Mouse (Mus musculus): ENCODE data around the gene Dynlt1b. TPM values are rescaled to one million over a fixed set of nuclear protein-coding genes. Genes with fewer than 3 reads are reported as not detected.
"Not testable (repeated sequence)": the region's sequence is repeated elsewhere in the genome, so short reads cannot be mapped to it uniquely, and the experiment has no call there.

The Dynlt1b gene
- total RNA-seq, 1 experiment from 2014 or later = 145 TPM

DNA sequence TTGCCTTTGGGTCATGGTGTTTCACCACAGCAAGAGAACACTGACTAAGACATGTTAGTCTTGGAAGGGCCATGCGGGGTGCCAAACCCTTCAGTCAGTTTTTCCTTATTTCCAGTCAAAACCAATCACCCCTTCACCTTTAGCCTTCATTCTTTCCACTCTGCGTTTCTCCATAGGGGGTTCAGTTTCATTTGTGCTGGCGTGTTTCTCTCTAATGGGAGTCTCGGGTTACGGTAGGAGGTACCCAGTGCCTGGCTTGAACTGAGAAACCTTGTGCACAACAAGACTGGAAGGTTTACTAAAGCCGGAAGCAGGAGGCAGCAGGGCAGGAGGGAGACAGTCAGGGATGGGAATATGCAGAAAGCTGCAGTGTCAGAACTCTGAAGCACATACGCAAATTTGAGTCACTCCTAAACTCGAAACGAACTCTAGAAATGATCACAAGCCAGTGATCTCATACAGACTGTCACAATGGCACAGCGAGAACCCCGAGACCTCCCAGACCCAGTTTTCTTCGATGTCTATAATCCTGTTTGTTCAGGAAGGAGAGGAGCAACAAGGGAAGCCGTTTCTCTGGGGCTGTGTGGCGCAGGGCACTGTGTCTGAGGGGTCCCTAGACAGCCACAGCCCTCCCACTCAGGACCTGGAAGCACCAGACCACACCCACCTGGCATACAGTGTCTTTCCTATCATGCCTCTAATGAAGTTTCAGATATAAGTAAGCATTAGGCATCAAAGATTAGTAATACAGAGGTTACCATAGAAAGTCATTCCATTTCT, 8.2 kb upstream of the Dynlt1b start:
- ATAC-seq (replicated peaks; ENCODE audit: insufficient number of reproducible peaks, low FRiP score, low TSS enrichment, poor library complexity, severe bottlenecking) = not testable (repeated sequence)

DNA sequence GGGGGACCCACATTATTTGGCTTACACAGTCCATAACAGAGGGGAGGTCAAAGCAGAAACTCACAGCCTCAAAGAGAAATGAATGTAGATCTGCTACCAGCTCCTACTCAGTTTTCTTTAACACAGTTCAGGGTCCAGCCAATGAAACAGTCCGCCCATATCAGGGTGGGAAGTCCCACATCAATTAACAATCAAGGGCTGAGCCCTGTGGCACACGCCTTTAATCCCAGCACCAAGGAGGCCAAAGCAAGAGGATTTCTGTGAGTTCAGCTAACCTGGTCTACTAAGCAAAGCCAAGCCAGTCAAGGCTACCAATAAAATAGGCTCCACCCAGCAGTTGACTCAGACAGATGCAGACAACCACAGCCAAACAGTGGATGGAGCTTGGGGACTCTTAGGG, 7.5 kb upstream of the Dynlt1b start:
- not testable (repeated sequence) for ATAC-seq (replicated peaks; ENCODE audit: insufficient number of reproducible peaks, low FRiP score, low TSS enrichment, poor library complexity, severe bottlenecking)

DNA sequence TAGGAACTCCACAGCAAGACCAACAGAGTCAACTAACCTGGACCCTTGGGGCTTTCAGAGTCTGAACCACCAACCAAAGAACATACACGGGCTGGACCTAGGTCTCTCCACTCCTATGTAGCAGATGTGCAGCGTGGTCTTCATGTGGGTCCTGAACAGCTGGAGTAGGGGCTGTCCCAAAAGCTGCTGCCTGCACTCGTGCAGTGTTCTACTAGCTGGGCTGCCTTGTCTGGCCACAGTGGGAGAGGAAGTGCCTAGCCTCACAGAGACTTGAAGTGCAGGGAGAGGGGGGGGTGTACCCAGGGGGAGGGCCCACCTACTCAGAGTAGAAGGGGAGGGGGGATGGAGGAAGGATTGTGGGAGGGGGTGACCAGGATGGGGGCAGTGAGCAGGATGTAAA, 7.1 kb upstream of the Dynlt1b start:
- not testable (repeated sequence) for ATAC-seq (replicated peaks; ENCODE audit: insufficient number of reproducible peaks, low FRiP score, low TSS enrichment, poor library complexity, severe bottlenecking)

DNA sequence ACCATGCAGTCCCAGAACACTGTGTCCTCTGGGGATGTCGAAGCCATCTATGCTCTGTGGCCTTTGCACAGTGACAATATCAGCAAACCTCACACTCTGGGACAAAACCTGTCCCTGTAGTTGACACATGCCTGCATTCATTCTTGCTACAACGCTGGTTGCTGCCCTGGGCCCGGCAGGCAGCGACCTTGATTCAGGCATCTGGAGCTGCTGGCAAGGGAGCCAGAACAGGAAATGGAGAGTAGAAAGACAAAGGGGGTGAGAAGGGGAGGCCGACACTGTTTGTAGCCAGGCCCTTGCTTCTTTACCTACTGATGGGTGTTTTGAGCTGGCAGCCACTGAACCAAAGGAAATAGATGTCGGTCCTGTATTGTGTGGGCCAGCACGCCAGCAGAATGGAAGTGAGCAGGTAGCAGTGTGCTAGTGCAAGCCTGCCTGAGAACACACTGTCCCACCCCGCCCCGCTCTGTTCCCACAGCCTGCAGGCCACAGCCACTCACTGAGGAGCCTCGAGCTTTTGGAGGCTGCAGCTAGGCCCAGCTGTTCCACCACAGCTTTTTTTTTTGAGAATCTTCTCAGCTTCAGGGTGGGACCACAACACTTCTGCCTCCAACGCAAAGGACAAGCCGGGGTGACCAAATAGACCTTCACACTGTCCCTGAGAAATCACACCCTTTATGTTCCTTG, 5.5 kb upstream of the Dynlt1b start:
- not testable (repeated sequence) for ATAC-seq (replicated peaks; ENCODE audit: insufficient number of reproducible peaks, low FRiP score, low TSS enrichment, poor library complexity, severe bottlenecking)

DNA sequence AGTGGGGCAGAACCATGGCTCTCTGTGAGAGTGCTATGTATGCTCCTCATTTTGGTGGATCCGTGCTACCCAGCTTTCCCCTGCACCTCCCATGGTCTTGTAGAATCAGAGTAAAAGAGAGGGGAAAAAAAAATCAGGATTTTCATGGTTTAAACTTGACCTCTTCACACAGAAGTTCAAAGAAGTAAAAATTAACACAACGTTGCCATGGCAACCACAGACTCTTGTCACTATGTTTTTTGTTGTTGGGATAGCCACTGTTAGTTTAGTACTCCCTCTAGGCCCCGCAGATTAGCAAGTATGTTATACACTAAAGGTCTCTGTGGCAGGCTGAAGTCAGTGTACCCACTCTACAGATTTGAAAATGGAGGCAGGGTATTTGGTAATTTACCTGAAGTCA, 4.6 kb upstream of the Dynlt1b start:
- ATAC-seq (replicated peaks; ENCODE audit: insufficient number of reproducible peaks, low FRiP score, low TSS enrichment, poor library complexity, severe bottlenecking) = not testable (repeated sequence)

DNA sequence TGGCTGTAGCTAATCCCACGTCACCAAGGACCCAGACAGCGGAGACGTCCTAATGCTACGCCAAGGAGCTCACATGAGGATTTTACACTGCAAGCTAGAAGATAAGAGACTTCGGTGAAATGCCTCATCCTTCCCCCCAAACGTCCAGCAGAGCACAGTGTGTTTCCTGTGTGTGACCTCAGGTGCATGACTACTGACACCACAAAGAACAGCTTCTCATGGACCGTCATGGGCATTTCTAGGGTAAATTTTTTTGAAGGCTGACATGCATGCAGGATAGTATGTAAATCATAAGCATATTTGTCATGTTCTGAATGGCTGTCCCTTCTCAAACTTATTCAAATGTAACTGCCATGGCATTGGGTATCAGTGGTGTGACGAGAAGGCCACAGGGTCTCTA, 3.0 kb upstream of the Dynlt1b start:
- ATAC-seq (replicated peaks; ENCODE audit: insufficient number of reproducible peaks, low FRiP score, low TSS enrichment, poor library complexity, severe bottlenecking) = peak; percentile 8; the same call in 1 of the 2 replicates

DNA sequence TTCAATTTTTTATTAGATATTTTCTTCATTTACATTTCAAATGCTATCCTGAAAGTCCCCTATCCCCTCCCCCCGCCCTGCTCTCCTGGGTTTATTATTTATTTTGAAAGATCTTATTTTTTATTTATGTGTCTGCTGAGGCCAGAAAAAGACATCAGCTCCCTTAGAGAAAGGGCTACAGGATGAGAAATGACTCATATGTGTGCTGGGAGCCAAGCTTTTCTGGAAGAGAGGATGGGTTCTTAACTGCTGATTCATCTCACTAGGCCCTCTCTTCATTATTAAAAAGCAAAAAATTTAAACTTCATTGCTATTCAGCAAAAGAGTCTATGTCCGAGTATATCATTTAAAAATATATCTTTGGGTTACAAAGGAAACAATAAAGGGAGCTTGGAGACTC, 986 bp upstream of the Dynlt1b start:
- not testable (repeated sequence) for ATAC-seq (replicated peaks; ENCODE audit: insufficient number of reproducible peaks, low FRiP score, low TSS enrichment, poor library complexity, severe bottlenecking)

DNA sequence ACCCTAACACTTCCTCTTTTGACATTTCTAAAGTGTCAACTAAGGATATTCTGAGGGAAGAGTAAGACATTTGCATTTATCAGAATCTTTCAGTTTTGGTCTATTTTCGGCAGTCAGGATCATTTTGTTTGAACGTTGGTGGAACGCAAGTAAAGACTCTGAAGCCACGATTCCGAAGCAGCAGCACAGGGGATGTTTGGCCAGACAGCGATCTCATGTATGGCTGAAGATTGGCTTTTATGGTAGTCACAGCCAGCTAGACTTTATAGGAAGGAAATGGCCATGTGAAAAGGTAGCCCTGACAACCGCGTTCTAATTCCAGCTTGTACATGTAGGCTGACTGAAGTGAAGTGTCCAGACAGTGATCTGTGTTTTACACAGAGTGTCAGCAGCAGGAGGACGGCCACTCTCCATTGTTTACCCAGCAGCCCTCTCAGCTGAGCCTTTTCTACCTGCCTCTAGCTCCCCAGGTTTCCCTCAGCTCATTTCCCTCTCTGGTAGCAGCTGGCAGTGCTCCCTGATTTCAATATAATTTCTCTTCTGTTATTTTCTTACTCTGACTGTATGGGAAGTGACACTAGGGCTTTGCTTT, 594 bp downstream of the Dynlt1b start:
- ATAC-seq (replicated peaks; ENCODE audit: insufficient number of reproducible peaks, low FRiP score, low TSS enrichment, poor library complexity, severe bottlenecking) = peak; percentile 8; the same call in 1 of the 2 replicates

DNA sequence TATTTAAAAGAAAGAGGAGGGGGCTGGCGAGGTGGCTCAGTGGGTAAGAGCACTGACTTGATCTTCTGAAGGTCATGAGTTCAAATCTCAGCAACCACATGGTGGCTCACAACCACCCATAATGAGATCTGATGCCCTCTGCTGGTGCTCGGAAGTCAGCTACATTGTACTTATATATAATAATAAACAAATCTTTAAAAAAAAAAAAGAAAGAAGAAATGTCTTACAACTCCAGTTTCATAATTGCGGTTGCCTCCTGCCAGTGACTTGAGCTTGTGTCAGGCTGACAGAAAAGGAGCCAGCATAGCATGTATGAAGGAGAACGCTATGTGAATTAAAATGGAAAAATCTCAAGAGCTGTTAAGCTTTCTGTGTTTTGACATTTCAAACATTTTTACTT, 2.5 kb downstream of the Dynlt1b start:
- not testable (repeated sequence) for ATAC-seq (replicated peaks; ENCODE audit: insufficient number of reproducible peaks, low FRiP score, low TSS enrichment, poor library complexity, severe bottlenecking)

DNA sequence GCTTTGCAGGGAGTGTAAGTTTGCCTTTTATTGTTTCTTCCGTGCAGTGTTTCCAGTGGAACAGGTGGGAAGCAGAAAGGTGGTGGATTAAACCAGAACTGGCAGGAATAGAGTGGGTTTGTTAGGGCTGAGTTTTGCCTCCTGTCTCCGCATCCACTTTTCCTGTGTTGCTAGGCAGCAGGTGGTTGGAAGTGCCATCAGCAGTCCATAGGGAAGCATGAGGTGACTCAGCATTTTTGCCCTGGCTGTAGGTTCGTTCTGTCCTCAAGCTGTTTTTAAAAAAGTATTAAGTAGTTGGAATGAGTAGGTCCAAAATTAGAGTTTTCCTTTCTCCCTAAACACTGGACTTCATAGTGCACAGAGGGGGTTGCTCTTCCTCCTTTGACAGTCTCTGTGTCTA, 3.8 kb downstream of the Dynlt1b start:
- not testable (repeated sequence) for ATAC-seq (replicated peaks; ENCODE audit: insufficient number of reproducible peaks, low FRiP score, low TSS enrichment, poor library complexity, severe bottlenecking)

DNA sequence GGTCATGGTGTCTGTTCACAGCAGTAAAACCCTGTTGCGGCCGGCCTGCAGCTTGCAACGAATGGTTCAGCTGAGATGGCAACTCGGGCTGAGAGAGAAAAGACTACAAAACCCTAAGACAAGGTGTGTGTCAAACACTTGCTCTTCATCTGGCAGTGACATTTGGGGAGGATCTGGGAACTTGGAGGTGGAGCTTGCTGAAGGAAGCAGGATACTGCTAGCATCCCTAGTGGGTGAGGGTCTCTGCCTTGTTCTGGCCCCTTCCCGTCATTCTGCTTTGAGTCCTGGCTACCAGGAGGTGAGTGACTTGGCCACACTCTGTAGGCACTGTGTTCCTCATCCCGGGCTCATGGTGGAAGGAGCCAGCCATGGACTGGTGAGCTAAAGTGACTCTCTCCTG, 8.2 kb downstream of the Dynlt1b start:
- not testable (repeated sequence) for ATAC-seq (replicated peaks; ENCODE audit: insufficient number of reproducible peaks, low FRiP score, low TSS enrichment, poor library complexity, severe bottlenecking)

DNA sequence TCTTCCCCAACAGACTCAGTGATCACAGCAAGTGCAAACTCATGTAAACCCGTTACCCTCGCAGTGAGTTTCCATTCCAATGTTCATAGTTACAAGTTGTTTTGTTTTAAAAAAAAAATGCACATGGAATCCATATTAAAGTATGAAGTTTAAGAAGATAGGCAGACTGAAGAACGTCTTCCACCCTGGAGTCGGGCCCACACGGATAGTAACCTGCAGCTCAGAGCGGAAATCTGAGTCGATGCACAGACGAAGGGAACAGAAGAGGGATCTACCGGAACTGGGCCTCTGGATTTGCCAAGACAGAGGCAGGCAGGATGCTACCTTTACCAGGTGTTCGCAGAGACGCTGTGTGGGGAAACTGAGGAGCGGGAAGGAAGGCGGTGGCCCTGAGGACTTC, 10.0 kb downstream of the Dynlt1b start:
- ATAC-seq (replicated peaks; ENCODE audit: insufficient number of reproducible peaks, low FRiP score, low TSS enrichment, poor library complexity, severe bottlenecking) = not testable (repeated sequence)

DNA sequence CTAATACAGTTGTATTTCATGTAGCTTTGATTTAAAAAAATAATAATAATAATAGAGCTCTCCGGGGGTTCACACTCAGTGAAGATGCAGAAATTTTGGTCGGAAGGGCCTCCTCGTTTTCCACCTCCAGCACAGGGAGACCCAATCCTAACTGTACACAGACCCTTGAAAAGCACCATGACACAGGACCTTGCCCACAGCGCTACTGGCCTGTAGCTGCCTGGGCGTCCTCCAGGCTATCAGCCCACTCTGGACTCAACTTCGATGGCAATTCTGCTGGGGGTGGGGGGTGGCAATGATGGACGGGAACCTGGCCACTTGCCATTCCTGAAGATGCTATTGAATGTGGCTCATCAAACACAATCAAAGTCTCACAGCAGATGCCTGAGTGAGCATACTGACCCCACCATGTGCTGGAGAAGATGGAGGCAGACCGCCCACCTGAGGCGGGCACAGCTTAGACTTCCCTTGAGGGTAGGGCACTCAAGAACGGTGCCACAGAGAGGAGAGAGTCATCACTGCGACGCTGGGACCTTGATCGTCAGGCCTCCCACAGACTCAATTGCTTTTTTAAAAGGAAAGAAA, 10.7 kb downstream of the Dynlt1b start:
- not testable (repeated sequence) for ATAC-seq (replicated peaks; ENCODE audit: insufficient number of reproducible peaks, low FRiP score, low TSS enrichment, poor library complexity, severe bottlenecking)

DNA sequence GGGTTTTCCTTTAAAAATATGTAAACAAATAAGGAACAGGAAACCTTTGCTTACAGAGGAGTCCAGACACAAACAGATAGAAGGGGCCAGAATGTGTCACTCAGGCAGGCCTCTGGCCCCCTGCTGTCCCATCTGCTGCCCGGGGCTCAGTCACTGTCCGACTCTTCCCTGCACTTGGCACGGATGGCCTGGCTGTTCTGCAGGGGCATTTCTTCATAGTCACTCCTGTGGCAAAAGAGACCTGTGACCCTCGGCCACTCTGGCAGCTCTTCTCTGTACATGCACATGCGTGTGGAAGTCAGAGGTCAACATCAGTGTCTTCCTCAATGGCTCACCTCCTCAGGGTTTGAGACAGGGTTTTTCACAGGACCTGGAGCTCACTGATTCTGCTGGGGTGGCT, 11.3 kb downstream of the Dynlt1b start:
- ATAC-seq (replicated peaks; ENCODE audit: insufficient number of reproducible peaks, low FRiP score, low TSS enrichment, poor library complexity, severe bottlenecking) = not testable (repeated sequence)

DNA sequence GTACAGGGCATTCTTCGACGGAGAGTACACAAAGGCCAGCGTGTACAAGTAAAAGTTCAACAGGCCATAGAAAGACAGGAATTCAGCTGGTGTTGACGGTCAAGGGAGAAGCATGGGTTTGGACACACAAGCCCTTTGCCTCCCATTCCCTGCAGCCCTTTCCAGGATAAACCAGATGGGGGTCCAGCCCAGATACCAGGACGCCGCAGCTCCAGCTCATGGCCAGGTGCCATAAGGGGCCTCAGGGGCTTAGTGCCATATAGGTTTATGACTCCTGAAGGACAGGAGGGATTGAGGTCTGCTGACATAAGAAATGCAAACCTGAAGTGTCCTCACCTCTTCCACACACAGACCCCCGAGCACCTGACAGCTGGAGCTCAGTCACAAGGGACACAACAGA, 12.6 kb downstream of the Dynlt1b start:
- not testable (repeated sequence) for ATAC-seq (replicated peaks; ENCODE audit: insufficient number of reproducible peaks, low FRiP score, low TSS enrichment, poor library complexity, severe bottlenecking)

DNA sequence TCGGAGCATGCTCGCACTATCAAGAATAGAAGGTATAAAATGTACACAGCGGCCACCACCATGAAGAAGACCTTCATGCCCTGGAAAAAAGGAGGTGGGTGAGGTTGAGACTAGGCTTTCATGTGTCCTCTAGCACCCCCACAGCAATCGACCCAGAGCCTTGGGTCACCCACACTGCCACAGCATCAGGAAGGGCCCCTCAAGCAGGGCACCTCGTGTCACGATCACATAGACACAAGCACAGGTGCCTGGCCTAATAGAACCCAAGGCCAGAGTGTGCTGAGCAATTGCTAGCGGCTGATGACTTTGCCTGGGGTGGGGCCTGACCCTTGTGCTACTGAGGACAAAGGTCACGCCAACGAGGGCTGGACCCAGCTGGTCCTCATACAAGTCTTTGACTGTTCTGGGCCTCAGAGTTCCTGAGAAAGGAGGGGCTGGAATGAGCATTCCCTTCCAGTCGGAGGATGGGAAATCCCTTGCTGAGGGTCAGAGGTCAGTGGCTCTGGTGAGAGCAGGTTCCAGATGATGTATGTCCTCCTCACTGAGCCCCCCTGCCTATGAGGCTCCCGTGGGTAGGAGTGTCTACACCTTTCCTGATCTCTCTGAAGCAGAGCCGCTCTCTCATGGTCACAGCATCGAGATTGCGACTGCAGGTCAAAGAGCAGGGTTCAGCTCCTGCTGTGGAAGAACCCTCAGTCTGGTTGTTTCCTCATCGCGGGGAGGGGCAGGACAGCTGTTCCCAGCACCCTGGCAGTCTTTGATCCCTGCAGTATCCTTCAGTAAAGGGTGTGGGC, 16.1 kb downstream of the Dynlt1b start:
- ATAC-seq (replicated peaks; ENCODE audit: insufficient number of reproducible peaks, low FRiP score, low TSS enrichment, poor library complexity, severe bottlenecking) = not testable (repeated sequence)

DNA sequence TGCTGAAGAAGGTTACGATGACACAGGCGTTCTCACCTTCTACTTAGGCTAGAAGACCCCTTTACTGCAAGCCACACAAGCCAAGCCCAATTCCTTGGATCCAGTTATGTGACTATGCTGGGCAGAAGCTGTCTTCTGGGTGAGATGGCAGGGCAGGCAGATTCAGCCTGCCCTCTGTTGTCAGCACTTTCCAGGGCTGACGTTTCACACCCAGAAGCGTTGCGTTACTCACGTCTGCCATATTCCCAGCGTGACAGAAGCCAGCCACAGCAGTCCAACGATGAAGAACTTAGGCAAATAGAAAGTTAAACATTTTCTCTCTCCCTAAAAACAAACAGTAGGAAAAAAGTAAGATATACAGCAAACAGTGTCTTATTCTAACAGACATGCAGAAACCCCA, 18.4 kb downstream of the Dynlt1b start:
- ATAC-seq (replicated peaks; ENCODE audit: insufficient number of reproducible peaks, low FRiP score, low TSS enrichment, poor library complexity, severe bottlenecking) = not testable (repeated sequence)

DNA sequence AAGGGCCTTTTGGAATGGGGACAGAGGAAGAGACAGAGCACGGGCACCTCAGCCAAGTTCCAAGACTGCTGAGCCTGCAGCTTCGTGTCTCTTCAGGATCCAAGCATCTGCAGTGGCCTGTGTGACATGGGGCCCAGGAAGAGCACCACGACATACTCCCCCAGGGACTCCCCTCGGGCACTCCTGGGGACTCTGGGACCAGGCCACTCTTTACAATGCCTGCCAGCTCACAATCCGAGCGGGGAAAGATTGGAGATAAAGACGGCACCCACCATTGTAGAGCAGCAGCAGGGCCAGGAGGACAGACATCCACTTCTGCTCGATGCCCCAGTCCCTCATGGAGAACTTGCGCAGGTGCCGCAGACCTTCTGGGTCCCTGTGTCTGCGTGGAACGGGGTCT, 19.3 kb downstream of the Dynlt1b start:
- ATAC-seq (replicated peaks; ENCODE audit: insufficient number of reproducible peaks, low FRiP score, low TSS enrichment, poor library complexity, severe bottlenecking) = not testable (repeated sequence)

DNA sequence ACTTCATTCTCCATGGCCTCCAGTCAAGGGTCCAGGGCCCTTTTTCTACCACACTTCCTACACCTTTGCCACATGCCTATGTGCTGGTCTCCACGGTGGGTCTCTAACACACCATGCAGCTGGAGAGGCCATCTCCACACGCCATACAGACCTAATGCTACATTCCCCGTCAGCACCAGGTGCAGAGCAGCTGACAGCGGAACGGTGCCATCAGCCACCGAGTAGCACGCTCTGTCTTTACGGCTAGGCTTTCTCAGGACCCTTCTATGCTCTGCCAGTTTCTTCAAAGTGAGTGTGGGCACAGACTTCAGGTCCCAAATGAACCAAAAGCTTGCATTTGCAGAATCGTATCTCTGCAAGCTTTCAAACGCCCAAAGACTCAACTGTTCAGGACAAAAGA, 21.3 kb downstream of the Dynlt1b start:
- ATAC-seq (replicated peaks; ENCODE audit: insufficient number of reproducible peaks, low FRiP score, low TSS enrichment, poor library complexity, severe bottlenecking) = not testable (repeated sequence)

Measured in monocyte, adult 5-6 weeks (primary cell).